Mouse (Mus musculus) forebrain, embryonic 14.5 days (tissue): ENCODE results near the gene Slc1a1. TPM values are rescaled to one million over a fixed set of nuclear protein-coding genes. Genes with fewer than 3 reads are reported as not detected.

ENCODE experiments used
- ATAC-seq: fragments of 200-750 bp; cut with Nextera tagmentation; 2 replicates; pipeline ENCODE4 v1.8.0; 2017; ENCODE audit warnings: mild to moderate bottlenecking, moderate library complexity
- DNase-seq: peaks from one replicate; pipeline ENCODE4 v3.0.0-alpha.2; 2015; ENCODE audit warnings: low spot score
- H3K27ac ChIP-seq: fragments of 300-500 bp; sonication (generic); 2 replicates; pipeline ENCODE4 v1.5.1; 2014; ENCODE audit warnings: low read depth, mild to moderate bottlenecking, control low read depth, low read length, moderate library complexity
- H3K27me3 ChIP-seq: fragments of 300-500 bp; sonication (generic); replicated peaks from 2 replicates; pipeline ENCODE4 v1.6.1; 2014; ENCODE audit warnings: low read length, control low read depth, mixed read lengths; ENCODE audit not compliant: control insufficient read depth, insufficient read depth
- H3K36me3 ChIP-seq: fragments of 300-500 bp; sonication (generic); 2 replicates; pipeline ENCODE4 v1.6.1; 2014; ENCODE audit warnings: low read length, control low read depth; ENCODE audit not compliant: control insufficient read depth, insufficient read depth
- H3K4me1 ChIP-seq: fragments of 300-500 bp; sonication (generic); 2 replicates; pipeline ENCODE4 v1.6.1; 2014; ENCODE audit warnings: antibody characterized with exemption, low read length, control low read depth; ENCODE audit not compliant: control insufficient read depth, insufficient read depth
- H3K4me2 ChIP-seq: fragments of 300-500 bp; sonication (generic); 2 replicates; pipeline ENCODE4 v1.6.1; 2014; ENCODE audit warnings: mild to moderate bottlenecking, control low read depth, low read length
- H3K4me3 ChIP-seq: fragments of 300-500 bp; sonication (generic); 2 replicates; pipeline ENCODE4 v1.5.1; 2014; ENCODE audit warnings: low read depth, low read length, control low read depth
- H3K9ac ChIP-seq: fragments of 300-500 bp; sonication (generic); 2 replicates; pipeline ENCODE4 v1.6.1; 2014; ENCODE audit warnings: mild to moderate bottlenecking, low read length, control low read depth, moderate library complexity
- H3K9me3 ChIP-seq: fragments of 300-500 bp; sonication (generic); replicated peaks from 2 replicates; pipeline ENCODE4 v1.6.1; 2016; ENCODE audit warnings: low read length, control low read depth, mixed read lengths; ENCODE audit not compliant: control insufficient read depth
- WGBS: fragments of 180-500 bp; shearing (Covaris S2); extraction: QIAGEN DNeasy Blood & Tissue Kit; methylation state at CpG from one replicate; pipeline ENCODE4 v1.1.7; 2014; 5-methylcytosine and 5-hydroxymethylcytosine counted together
- polyA plus RNA-seq: library from polyadenylated mRNA; unstranded; fragments of >200 nt; fragmentation: Nextera tagmentation; extraction: Ambion mirVana; gene quantifications from 2 replicates; pipeline ENCODE4 v1.2.1, GENCODE M21; 2014

Slc1a1 gene
- polyA plus RNA-seq, 1 experiment from 2014 or later = 9.3 TPM

GRCm38 (mm10) chr19:28806821-28807496, 27.9 kb upstream of the Slc1a1 start:
- peak; percentile 39 for DNase-seq
- H3K27ac ChIP-seq = no peak overlapping the region; the same call in 1 of the 2 replicates
- no peaks in the 10 kb centered on the region for H3K36me3 ChIP-seq
- no peaks in the 10 kb centered on the region for H3K4me1 ChIP-seq
- H3K9ac ChIP-seq = no peak overlapping the region
- H3K4me2 ChIP-seq = no peak overlapping the region
- ATAC-seq = peak; percentile 23; the same call in 1 of the 2 replicates
- no peaks in the 10 kb centered on the region for H3K27me3 ChIP-seq
- no peaks in the 10 kb centered on the region for H3K9me3 ChIP-seq
- WGBS = 79% methylated on average over 11 of the region's 11 CpGs
- no peak overlapping the region for H3K4me3 ChIP-seq

GRCm38 (mm10) chr19:28807497-28807871, 27.4 kb upstream of the Slc1a1 start:
- no peak overlapping the region for H3K27ac ChIP-seq
- H3K4me3 ChIP-seq = no peak overlapping the region
- H3K4me1 ChIP-seq = no peaks in the 10 kb centered on the region
- H3K9ac ChIP-seq = no peak overlapping the region
- 59% methylated on average over 2 of the region's 2 CpGs for WGBS
- H3K4me2 ChIP-seq = no peak overlapping the region
- no peaks in the 10 kb centered on the region for H3K36me3 ChIP-seq
- DNase-seq = peak; percentile 40
- no peaks in the 10 kb centered on the region for H3K9me3 ChIP-seq
- no peaks in the 10 kb centered on the region for H3K27me3 ChIP-seq
- ATAC-seq = peak; percentile 44; the same call in 1 of the 2 replicates

- no peak overlapping the region for H3K9ac ChIP-seq
- H3K4me3 ChIP-seq = no peak overlapping the region
- WGBS = 81% methylated on average over 4 of the region's 4 CpGs
- H3K4me2 ChIP-seq = no peak overlapping the region
- ATAC-seq = no peak
- H3K9me3 ChIP-seq = no peaks in the 10 kb centered on the region
- no peak overlapping the region for H3K27ac ChIP-seq
- no peak for DNase-seq
- no peaks in the 10 kb centered on the region for H3K36me3 ChIP-seq
- H3K4me1 ChIP-seq = no peaks in the 10 kb centered on the region
- no peaks in the 10 kb centered on the region for H3K27me3 ChIP-seq
These were observed 16.6 kb upstream of the Slc1a1 start for GRCm38 (mm10) chr19:28818286-28818685.

- peak; percentile 44 for ATAC-seq
- WGBS = 13% methylated on average over 15 of the region's 15 CpGs
- peak; percentile 64 for DNase-seq
- Histone ChIP-seq H3K36me3 (no peaks in the 10 kb centered on the region), H3K9ac (peak overlapping the region; percentile 46), H3K4me1 (peaks cover 4% of the 10 kb centered on the region; the same call in 1 of the 2 replicates), H3K27me3 (no peaks in the 10 kb centered on the region), H3K4me2 (peak overlapping the region; percentile 43), H3K27ac (no peak overlapping the region), H3K4me3 (peak overlapping the region; percentile 8; the same call in 1 of the 2 replicates), H3K9me3 (no peaks in the 10 kb centered on the region)
These were observed 7.0 kb upstream of the Slc1a1 start for GRCm38 (mm10) chr19:28827697-28828328.

- no peaks in the 10 kb centered on the region for H3K27me3 ChIP-seq
These were observed 3.5 kb upstream of the Slc1a1 start for GRCm38 (mm10) chr19:28831324-28831723.

GRCm38 (mm10) chr19:28832605-28833004, 2.2 kb upstream of the Slc1a1 start:
- no peaks in the 10 kb centered on the region for H3K36me3 ChIP-seq
- no peak overlapping the region for H3K4me3 ChIP-seq
- H3K9ac ChIP-seq = no peak overlapping the region
- DNase-seq (no peak), ATAC-seq (no peak)
- H3K27ac ChIP-seq = no peak overlapping the region
- H3K4me1 ChIP-seq = peaks cover 3% of the 10 kb centered on the region; the same call in 1 of the 2 replicates
- H3K27me3 ChIP-seq = no peaks in the 10 kb centered on the region
- no peak overlapping the region for H3K4me2 ChIP-seq
- H3K9me3 ChIP-seq = no peaks in the 10 kb centered on the region
- WGBS = 96% methylated on average over 3 of the region's 3 CpGs

More at GRCm38 (mm10) chr19:28831324-28831723, 3.5 kb upstream of the Slc1a1 start:
- Histone ChIP-seq H3K9ac (no peak overlapping the region), H3K9me3 (no peaks in the 10 kb centered on the region), H3K4me3 (no peak overlapping the region), H3K27ac (no peak overlapping the region), H3K4me1 (peaks cover 4% of the 10 kb centered on the region; the same call in 1 of the 2 replicates), H3K36me3 (no peaks in the 10 kb centered on the region), H3K4me2 (no peak overlapping the region)
- no peak for DNase-seq
- ATAC-seq = no peak

GRCm38 (mm10) chr19:28834388-28834787, 461 bp upstream of the Slc1a1 start:
- Histone ChIP-seq H3K4me2 (peak overlapping the region; percentile 79), H3K36me3 (no peaks in the 10 kb centered on the region), H3K27ac (no peak overlapping the region), H3K9me3 (no peaks in the 10 kb centered on the region), H3K9ac (peak overlapping the region; percentile 68), H3K4me3 (peak overlapping the region; percentile 53), H3K4me1 (no peaks in the 10 kb centered on the region; the same call in 1 of the 2 replicates), H3K27me3 (no peaks in the 10 kb centered on the region)
- WGBS = 8% methylated on average over 10 of the region's 10 CpGs
- ATAC-seq (peak; percentile 61), DNase-seq (peak; percentile 30)

GRCm38 (mm10) chr19:28835500-28835864, 633 bp downstream of the Slc1a1 start:
- WGBS = 7% methylated on average over 9 of the region's 9 CpGs
- peak overlapping the region; percentile 53 for H3K4me3 ChIP-seq
- ATAC-seq (peak; percentile 18; the same call in 1 of the 2 replicates), DNase-seq (peak; percentile 8)
- H3K9ac ChIP-seq = peak overlapping the region; percentile 68
- H3K27ac ChIP-seq = no peak overlapping the region
- peak overlapping the region; percentile 79 for H3K4me2 ChIP-seq
- H3K9me3 ChIP-seq = no peaks in the 10 kb centered on the region
- H3K27me3 ChIP-seq = no peaks in the 10 kb centered on the region
- no peaks in the 10 kb centered on the region for H3K36me3 ChIP-seq
- H3K4me1 ChIP-seq = no peaks in the 10 kb centered on the region; the same call in 1 of the 2 replicates

GRCm38 (mm10) chr19:28836116-28836515, 1.3 kb downstream of the Slc1a1 start:
- peak overlapping the region; percentile 79 for H3K4me2 ChIP-seq
- no peaks in the 10 kb centered on the region for H3K36me3 ChIP-seq
- H3K27ac ChIP-seq = no peak overlapping the region
- ATAC-seq (no peak), DNase-seq (no peak)
- H3K4me1 ChIP-seq = no peaks in the 10 kb centered on the region; the same call in 1 of the 2 replicates
- H3K27me3 ChIP-seq = no peaks in the 10 kb centered on the region
- WGBS = 56% methylated on average over 3 of the region's 3 CpGs
- peak overlapping the region; percentile 68; the same call in 1 of the 2 replicates for H3K9ac ChIP-seq
- H3K9me3 ChIP-seq = no peaks in the 10 kb centered on the region
- H3K4me3 ChIP-seq = peak overlapping the region; percentile 53
